Mouse (Mus musculus) adrenal gland, adult 10 weeks (tissue): ENCODE results near the gene Prkd3. TPM values are rescaled to one million over a fixed set of nuclear protein-coding genes. Genes with fewer than 3 reads are reported as not detected.

Source experiments
- polyA plus RNA-seq: library from polyadenylated mRNA; stranded (reverse); fragments of 350-450 nt; fragmentation: Illumina TruSeq; extraction: RNeasy Lipid Tissue Mini Kit (QIAGEN cat#74804); gene quantifications from one replicate; pipeline ENCODE4 v1.2.3, GENCODE M21; 2014; ENCODE audit warnings: low read depth, low replicate concordance

Gene Prkd3
- 54.6 TPM for polyA plus RNA-seq

DNA sequence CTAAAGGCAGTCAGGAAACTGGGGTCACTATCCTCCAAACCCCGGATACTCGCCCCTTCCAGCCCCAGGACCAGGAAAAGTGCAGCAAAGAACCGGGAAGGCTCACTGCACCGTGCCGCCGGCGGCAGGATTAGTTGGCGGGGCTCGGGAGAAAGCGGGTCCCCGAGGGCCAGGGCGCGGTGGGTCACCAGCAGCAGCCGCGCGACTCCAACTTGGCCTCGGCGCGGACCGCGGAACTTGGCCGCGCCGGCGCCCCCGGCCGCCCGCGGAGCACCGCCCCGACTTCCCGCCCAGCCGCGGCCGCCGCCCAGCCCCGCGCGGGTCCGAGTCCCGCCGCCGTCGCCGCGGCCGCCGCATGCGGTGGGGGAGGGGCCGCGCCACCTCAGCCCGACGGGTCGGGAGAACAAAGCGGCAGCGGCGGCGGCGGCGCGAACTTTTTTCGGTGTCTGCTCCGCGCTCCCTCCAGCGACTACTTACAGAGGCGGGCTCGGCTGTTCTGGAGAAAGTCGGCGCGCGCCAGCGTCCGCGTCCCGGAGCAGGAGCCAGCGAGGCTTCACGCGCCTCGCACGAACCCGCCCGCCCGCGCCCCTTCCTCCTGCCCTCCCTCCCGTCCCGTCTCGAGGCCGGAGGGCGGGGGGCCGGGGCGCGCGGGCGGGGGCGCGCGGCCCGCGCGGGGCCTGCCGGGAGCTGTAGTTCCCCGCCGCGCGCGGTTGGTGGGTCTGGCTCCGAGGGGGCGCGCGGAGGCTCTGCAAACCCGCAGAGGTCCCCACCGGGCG, at the start of gene Prkd3:
Prkd3 (minus strand) TSS at position 609 of the 776 bp plus-strand sequence.

GRCm38 (mm10) chr17:79051606-79052005, 31.0 kb upstream of the Prkd3 start, which contains the start of gene Qpct:
Qpct (plus strand) TSS chr17:79051906.

GRCm38 (mm10) chr17:78936466-78937228, 84.0 kb downstream of the Prkd3 start, which contains the start of the genes Cebpz and Ndufaf7:
Cebpz (minus strand) TSS chr17:78937066.
Ndufaf7 (plus strand) TSS chr17:78937136.

DNA sequence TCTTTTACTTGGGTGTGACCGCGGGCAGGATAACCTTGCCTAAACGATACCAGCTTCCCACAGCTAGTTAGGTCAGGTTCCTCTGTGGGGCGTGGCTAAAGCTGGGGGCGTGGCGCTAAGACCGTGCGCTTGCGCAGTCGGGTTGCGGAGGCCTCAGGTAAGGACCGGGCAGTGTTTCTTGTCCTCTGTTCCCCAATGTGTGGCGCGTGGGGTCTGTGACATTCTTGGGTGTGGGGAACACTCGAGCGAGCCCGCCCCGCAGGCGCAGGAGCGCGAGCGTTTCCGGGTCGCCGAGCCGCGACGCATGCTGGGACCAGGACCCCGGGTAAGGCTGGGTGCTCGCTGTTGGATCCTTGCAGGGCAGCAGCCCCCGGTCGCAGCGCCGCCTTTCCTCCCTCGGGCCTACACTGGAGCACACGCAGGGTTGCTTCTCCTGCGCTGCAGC, 104.2 kb downstream of the Prkd3 start, which contains the start of gene Cebpzos:
Cebpzos (plus strand) TSS at position 132 of the 445 bp plus-strand sequence.

GRCm38 (mm10) chr17:78906892-78907291, 113.7 kb downstream of the Prkd3 start, which contains the start of gene Sult6b1:
Sult6b1 (minus strand) TSS chr17:78906992.

Other genes starting within 250 kb of the Prkd3 start
- 18.0 TPM for gene Heatr5b, start 185.5 kb downstream of the Prkd3 start, polyA plus RNA-seq
- gene Gpatch11, start 185.2 kb downstream of the Prkd3 start, polyA plus RNA-seq = 21.8 TPM
- 101 TPM for gene Eif2ak2, start 138.2 kb downstream of the Prkd3 start, polyA plus RNA-seq
- not detected for gene Sult6b1, start 113.8 kb downstream of the Prkd3 start, polyA plus RNA-seq
- gene Cebpzos, start 104.3 kb downstream of the Prkd3 start, polyA plus RNA-seq = 83.9 TPM
- gene Cebpz, start 83.8 kb downstream of the Prkd3 start, polyA plus RNA-seq = 103 TPM
- gene Ndufaf7, start 83.7 kb downstream of the Prkd3 start, polyA plus RNA-seq = 47.3 TPM
- gene Qpct, start 31.1 kb upstream of the Prkd3 start, polyA plus RNA-seq = 10.8 TPM